Mouse (Mus musculus): Measurements from ENCODE around the gene Gm12184. TPM values are rescaled to one million over a fixed set of nuclear protein-coding genes. Genes with fewer than 3 reads are reported as not detected.
A peak's percentile ranks its signal among the peaks of the same experiment; 100 is the strongest.
"Not testable (repeated sequence)": the region's sequence is repeated elsewhere in the genome, so short reads cannot be mapped to it uniquely, and the experiment has no call there.

Gm12184 gene
- 3.4 and 3.6 TPM in 2 replicates for polyA plus RNA-seq (2015; fragmentation: Nextera tagmentation; extraction: Ambion mirVana)

DNA sequence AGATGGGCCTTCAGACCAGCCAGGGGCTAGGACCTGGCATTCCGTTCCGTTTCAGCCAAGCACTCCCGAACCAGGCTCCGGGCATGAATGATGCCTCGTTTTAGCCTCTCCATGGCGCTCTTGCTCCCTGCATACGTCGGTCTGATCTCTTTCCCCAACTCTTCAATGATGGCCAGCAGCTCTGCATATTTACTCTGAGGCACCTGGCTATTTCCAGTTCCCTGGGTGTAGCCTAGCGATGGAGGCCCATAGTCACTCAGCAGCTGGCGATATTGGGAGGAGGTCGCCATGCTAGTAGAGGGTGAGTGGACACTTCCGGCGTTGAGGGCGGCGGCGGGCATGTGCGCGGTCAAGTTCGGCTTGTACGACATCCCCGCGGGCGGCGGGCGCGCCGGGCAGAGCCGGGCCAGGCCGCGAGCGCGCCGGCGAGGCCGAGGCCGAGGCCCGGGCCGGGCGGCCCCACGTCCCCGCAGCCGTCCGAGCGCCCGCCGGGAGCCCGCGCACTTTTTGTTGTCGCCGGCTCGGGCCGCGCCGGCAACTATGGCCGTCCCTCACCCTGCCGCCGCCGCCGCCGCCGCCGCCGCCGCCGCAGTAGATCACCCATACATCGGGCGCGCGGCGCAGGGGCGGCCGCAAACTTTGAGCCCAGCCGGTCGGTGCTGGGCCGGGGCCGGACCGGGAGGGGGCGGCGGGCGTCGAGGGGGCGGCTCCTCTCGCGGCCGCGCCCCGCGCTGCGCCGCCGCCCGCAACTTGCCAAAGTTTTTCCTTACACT lies at the start of gene Gm12184, which contains the start of gene Trim7:
TSS of gene Gm12184 (minus strand) at position 677 of the 773 bp plus-strand sequence.
TSS of gene Trim7 (plus strand) at position 162 of the 773 bp plus-strand sequence.
- Histone ChIP-seq H3K27me3 (peaks cover 19% of the 10 kb centered on the region), H3K9ac (peak within 1 kb of the TSS; percentile 73), H3K4me3 (peak within 1 kb of the TSS; percentile 49), H3K4me2 (peak within 1 kb of the TSS; percentile 66)
- H3K36me3 ChIP-seq, H3K27ac ChIP-seq, H3K4me1 ChIP-seq, H3K9me3 ChIP-seq: not testable (repeated sequence)
- ATAC-seq (ENCODE audit: insufficient number of reproducible peaks, insufficient read depth, low FRiP score, low TSS enrichment, low read depth), result peak; percentile 78
- under 1% methylated on average over 48 of the region's 92 CpGs for WGBS

DNA sequence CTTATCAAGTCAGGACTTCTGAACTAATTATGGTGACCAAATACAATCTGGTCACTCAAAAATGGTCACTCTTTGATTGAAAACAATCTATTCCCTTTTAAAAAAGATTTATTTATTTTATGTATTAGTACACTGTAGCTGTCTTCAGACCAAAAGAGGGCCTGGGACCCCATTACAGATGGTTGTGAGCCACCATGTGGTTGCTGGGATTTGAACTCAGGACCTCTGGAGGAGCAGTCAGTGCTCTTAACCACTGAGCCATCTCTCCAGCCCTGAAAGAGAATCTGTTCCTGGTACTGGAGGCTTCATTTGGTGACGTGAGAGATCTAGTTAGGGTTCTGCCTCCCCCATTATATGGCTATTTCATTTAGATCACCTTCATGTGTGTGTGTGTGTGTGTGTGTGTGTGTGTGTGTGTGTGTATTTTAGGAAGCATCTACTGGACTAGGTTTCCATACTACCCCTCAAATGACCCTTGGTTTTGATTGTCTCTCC lies 48.9 kb upstream of the Gm12184 start:
- H3K4me2 ChIP-seq; H3K9me3 ChIP-seq; H3K4me3 ChIP-seq; H3K27ac ChIP-seq; H3K9ac ChIP-seq; ATAC-seq (ENCODE audit: insufficient number of reproducible peaks, insufficient read depth, low FRiP score, low TSS enrichment, low read depth); H3K36me3 ChIP-seq: not testable (repeated sequence)
- H3K27me3 ChIP-seq, result peaks cover 16% of the 10 kb centered on the region
- 76% methylated on average over 1 of the region's 1 CpGs for WGBS
- H3K4me1 ChIP-seq, result peaks cover 16% of the 10 kb centered on the region; the same call in 1 of the 2 replicates

- no peak for ATAC-seq (ENCODE audit: insufficient number of reproducible peaks, insufficient read depth, low FRiP score, low TSS enrichment, low read depth)
- Histone ChIP-seq H3K9ac (no peak overlapping the region), H3K27me3 (peaks cover 16% of the 10 kb centered on the region), H3K4me2 (no peak overlapping the region), H3K4me1 (peaks cover 16% of the 10 kb centered on the region; the same call in 1 of the 2 replicates), H3K9me3 (no peaks in the 10 kb centered on the region), H3K27ac (no peak overlapping the region), H3K36me3 (no peaks in the 10 kb centered on the region), H3K4me3 (no peak overlapping the region)
- 2% methylated on average over 4 of the region's 4 CpGs for WGBS
Observed at GRCm38 (mm10) chr11:48874465-48874864, 48.0 kb upstream of the Gm12184 start.

DNA sequence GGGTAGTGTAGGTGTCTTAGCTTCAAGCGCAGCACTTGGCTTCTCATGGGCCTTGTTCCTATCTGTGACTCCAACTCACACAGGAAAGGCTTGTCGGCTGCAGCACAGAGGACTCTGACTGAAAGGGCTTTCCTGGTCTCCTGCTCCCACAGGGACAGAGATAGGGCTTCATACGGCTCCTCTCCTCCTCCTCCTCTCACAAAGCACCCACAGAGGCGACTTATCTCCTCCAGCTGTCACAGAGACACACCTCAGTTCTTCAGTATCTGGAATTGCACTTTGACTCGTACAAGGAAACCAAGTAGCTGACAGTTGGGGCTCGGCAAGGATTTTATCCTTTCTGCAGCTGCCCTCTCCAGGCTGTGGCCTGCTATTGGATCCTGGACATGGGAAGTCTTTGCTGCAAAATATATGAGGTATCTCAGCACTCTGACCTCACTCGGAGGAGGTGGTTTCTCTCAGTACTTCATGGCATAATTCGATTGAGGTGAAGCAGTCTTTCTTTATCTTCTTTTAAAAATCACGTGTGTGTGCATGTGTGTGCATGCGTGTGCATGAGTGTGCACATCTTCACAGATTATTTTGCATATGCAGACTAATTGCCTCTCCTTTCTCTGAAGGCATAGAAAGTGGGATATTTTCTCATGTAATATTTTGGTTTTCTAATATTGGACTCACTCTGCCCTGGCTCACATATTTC lies 47.3 kb upstream of the Gm12184 start:
- no peak for ATAC-seq (ENCODE audit: insufficient number of reproducible peaks, insufficient read depth, low FRiP score, low TSS enrichment, low read depth)
- H3K36me3 ChIP-seq, result no peaks in the 10 kb centered on the region
- H3K27ac ChIP-seq, result no peak overlapping the region
- H3K9ac ChIP-seq, result no peak overlapping the region
- peaks cover 16% of the 10 kb centered on the region; the same call in 1 of the 2 replicates for H3K4me1 ChIP-seq
- no peak overlapping the region for H3K4me2 ChIP-seq
- no peak overlapping the region for H3K4me3 ChIP-seq
- 70% methylated on average over 10 of the region's 10 CpGs for WGBS
- no peaks in the 10 kb centered on the region for H3K9me3 ChIP-seq
- peaks cover 16% of the 10 kb centered on the region for H3K27me3 ChIP-seq

DNA sequence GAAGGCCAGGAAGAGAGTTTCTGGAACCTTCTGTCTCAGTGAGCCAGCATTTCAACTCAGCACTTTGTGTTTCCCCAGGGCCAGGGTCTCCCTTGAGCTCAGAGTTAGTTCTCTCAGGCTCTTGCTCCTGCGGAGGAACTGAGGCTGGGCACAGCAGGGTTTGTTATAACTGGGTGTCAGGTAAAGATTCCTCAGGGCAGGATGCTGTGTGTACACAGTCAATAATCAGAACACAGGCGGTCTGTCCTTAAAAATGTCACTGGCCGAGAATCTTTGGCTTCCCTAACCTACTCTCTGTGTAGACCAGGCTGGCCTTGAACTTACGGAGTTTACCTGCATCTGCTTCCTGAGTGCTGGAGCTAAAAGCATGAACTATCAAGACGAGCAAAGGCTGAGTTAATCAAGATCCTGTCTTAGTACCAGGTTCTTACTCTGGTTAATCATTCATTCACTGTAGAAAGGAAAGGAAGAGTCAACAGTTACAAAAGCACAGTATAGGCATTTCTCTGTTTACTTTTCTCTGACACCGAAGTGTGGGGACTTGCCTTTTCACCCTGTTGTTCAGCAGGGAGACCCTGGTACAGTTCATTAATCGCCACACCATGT lies 46.3 kb upstream of the Gm12184 start:
- ATAC-seq (ENCODE audit: insufficient number of reproducible peaks, insufficient read depth, low FRiP score, low TSS enrichment, low read depth), result no peak

GRCm38 (mm10) chr11:48871817-48872541 lies 45.5 kb upstream of the Gm12184 start:
- WGBS, result 4% methylated on average over 17 of the region's 17 CpGs
- H3K27ac ChIP-seq, result no peak overlapping the region
- peak overlapping the region; percentile 52 for H3K4me3 ChIP-seq
- no peak; the same call in 1 of the 2 replicates for ATAC-seq (ENCODE audit: insufficient number of reproducible peaks, insufficient read depth, low FRiP score, low TSS enrichment, low read depth)
- H3K9me3 ChIP-seq, result no peaks in the 10 kb centered on the region
- H3K4me2 ChIP-seq, result peak overlapping the region; percentile 80
- H3K36me3 ChIP-seq, result no peaks in the 10 kb centered on the region
- peak overlapping the region; percentile 76 for H3K9ac ChIP-seq
- H3K27me3 ChIP-seq, result peaks cover 16% of the 10 kb centered on the region
- peaks cover 16% of the 10 kb centered on the region; the same call in 1 of the 2 replicates for H3K4me1 ChIP-seq

More for the DNA sequence above, 46.3 kb upstream of the Gm12184 start:
- Histone ChIP-seq H3K27me3 (peaks cover 16% of the 10 kb centered on the region), H3K4me2 (peak overlapping the region; percentile 80; the same call in 1 of the 2 replicates), H3K9me3 (no peaks in the 10 kb centered on the region), H3K27ac (no peak overlapping the region), H3K9ac (no peak overlapping the region), H3K36me3 (no peaks in the 10 kb centered on the region), H3K4me1 (peaks cover 16% of the 10 kb centered on the region; the same call in 1 of the 2 replicates), H3K4me3 (no peak overlapping the region)
- WGBS, result 77% methylated on average over 7 of the region's 7 CpGs

DNA sequence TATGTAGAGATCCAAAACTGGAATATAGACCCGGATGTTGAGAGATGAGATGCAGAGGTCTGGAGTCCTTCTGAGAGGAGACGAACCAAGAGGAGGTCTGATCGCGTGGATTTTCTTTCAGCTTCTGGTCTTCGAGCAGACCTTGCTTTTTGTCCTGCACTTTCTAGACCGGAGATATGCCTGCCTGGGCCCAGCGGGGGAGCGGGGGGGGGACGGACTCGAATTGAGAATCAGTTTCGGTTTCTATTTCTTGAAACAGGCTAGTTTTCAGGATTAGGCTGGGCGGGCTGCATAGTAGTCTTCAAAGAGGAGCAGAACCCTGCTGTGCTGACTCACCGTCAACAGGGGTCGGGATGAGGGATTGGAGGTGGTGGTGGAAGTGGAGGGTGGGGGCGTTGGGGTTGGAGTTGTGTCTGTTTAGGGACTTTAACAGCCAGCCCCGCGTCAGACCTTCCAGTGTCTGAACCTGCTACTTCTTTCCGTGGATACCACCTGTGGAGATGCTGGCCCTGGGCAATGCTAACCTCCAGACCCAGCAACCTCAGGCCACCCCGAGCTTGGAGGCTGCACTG lies 44.8 kb upstream of the Gm12184 start, which contains the start of gene Irgm1:
TSS of gene Irgm1 (minus strand) at position 483 of the 572 bp plus-strand sequence.
- H3K4me3 ChIP-seq, result peak within 1 kb of the TSS; percentile 52
- H3K9me3 ChIP-seq, result no peaks in the 10 kb centered on the region
- peaks cover 16% of the 10 kb centered on the region for H3K27me3 ChIP-seq
- H3K36me3 ChIP-seq, result no peaks in the 10 kb centered on the region
- under 1% methylated on average over 19 of the region's 19 CpGs for WGBS
- peak within 1 kb of the TSS; percentile 80 for H3K4me2 ChIP-seq
- ATAC-seq (ENCODE audit: insufficient number of reproducible peaks, insufficient read depth, low FRiP score, low TSS enrichment, low read depth), result 0 out of 2 replicates have a peak, but pooled peaks have one; percentile 48
- peaks cover 16% of the 10 kb centered on the region; the same call in 1 of the 2 replicates for H3K4me1 ChIP-seq
- peak within 1 kb of the TSS; percentile 76 for H3K9ac ChIP-seq
- H3K27ac ChIP-seq, result peak within 1 kb of the TSS; percentile 48

- peak overlapping the region; percentile 80 for H3K4me2 ChIP-seq
- peak overlapping the region; percentile 52 for H3K4me3 ChIP-seq
- no peaks in the 10 kb centered on the region for H3K36me3 ChIP-seq
- H3K9ac ChIP-seq, result peak overlapping the region; percentile 76
- peak overlapping the region; percentile 48; the same call in 1 of the 2 replicates for H3K27ac ChIP-seq
- no peaks in the 10 kb centered on the region for H3K9me3 ChIP-seq
- peaks cover 16% of the 10 kb centered on the region; the same call in 1 of the 2 replicates for H3K4me1 ChIP-seq
- H3K27me3 ChIP-seq, result peaks cover 16% of the 10 kb centered on the region
- 33% methylated on average over 7 of the region's 7 CpGs for WGBS
- ATAC-seq (ENCODE audit: insufficient number of reproducible peaks, insufficient read depth, low FRiP score, low TSS enrichment, low read depth), result no peak
Observed at GRCm38 (mm10) chr11:48870781-48871180, 44.3 kb upstream of the Gm12184 start.

- ATAC-seq (ENCODE audit: insufficient number of reproducible peaks, insufficient read depth, low FRiP score, low TSS enrichment, low read depth), result no peak
- H3K4me3 ChIP-seq, result no peak overlapping the region
- H3K4me1 ChIP-seq, result peaks cover 16% of the 10 kb centered on the region; the same call in 1 of the 2 replicates
- H3K36me3 ChIP-seq, result no peaks in the 10 kb centered on the region
- WGBS, result 73% methylated on average over 7 of the region's 7 CpGs
- H3K9ac ChIP-seq, result no peak overlapping the region
- H3K4me2 ChIP-seq, result peak overlapping the region; percentile 80; the same call in 1 of the 2 replicates
- no peak overlapping the region for H3K27ac ChIP-seq
- no peaks in the 10 kb centered on the region for H3K9me3 ChIP-seq
- peaks cover 12% of the 10 kb centered on the region for H3K27me3 ChIP-seq
Observed at GRCm38 (mm10) chr11:48869380-48870110, 43.1 kb upstream of the Gm12184 start.

GRCm38 (mm10) chr11:48866481-48866880 lies 40.0 kb upstream of the Gm12184 start:
- Histone ChIP-seq H3K36me3 (no peaks in the 10 kb centered on the region), H3K4me3 (no peak overlapping the region), H3K27ac (no peak overlapping the region), H3K4me1 (peaks cover 6% of the 10 kb centered on the region; the same call in 1 of the 2 replicates), H3K9me3 (no peaks in the 10 kb centered on the region), H3K27me3 (no peaks in the 10 kb centered on the region; the same call in 1 of the 2 replicates), H3K4me2 (no peak overlapping the region), H3K9ac (no peak overlapping the region)
- 93% methylated on average over 9 of the region's 9 CpGs for WGBS
- ATAC-seq (ENCODE audit: insufficient number of reproducible peaks, insufficient read depth, low FRiP score, low TSS enrichment, low read depth), result no peak

Measured in embryonic facial prominence, embryonic 13.5 days (tissue).